Mouse (Mus musculus): ENCODE results near the gene Ndc1. TPM values are rescaled to one million over a fixed set of nuclear protein-coding genes. Genes with fewer than 3 reads are reported as not detected.

Gene Ndc1
- polyA plus RNA-seq, 1 experiment from 2014 or later: 54.5 TPM

DNA sequence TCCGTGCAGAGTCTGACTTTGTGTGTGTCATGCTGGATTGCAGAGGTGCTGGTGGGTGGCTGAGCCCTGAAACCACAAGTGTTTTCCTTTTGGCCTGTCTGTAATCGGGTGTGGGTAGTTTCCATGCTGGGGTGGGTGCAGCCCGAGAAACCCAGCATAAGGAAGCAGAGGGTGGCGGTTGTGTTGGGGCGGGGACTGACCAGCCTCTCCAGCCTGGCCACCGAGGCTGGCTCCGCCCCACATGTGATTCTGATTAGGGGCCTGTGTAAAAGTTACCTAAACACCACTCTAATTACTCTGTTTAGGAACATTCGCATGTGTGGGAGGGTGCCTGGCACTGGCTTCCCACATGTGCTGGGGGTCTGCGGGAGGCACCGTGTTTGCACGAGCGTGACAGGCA is 90.0 kb downstream of the Ndc1 start:
- Histone ChIP-seq H3K9ac (ENCODE audit: low read length) (no peak overlapping the region), H3K27me3 (ENCODE audit: control insufficient read depth, insufficient read depth, low read length) (no peaks in the 10 kb centered on the region), H3K4me1 (replicated peaks; ENCODE audit: control insufficient read depth, insufficient read depth, low read length) (0 out of 2 replicates have a peak, but pooled peaks cover 3% of the 10 kb centered on the region), H3K4me3 (ENCODE audit: low read depth, low read length) (no peak overlapping the region), H3K36me3 (ENCODE audit: control insufficient read depth, insufficient read depth, low read length) (no peaks in the 10 kb centered on the region), H3K9me3 (ENCODE audit: control insufficient read depth, low read length) (no peaks in the 10 kb centered on the region), H3K27ac (ENCODE audit: low read depth, low read length) (no peak overlapping the region), H3K4me2 (ENCODE audit: low read depth, low read length, severe bottlenecking) (no peak overlapping the region)
- ATAC-seq (replicated peaks; ENCODE audit: low FRiP score) (no peak), DNase-seq (ENCODE audit: low spot score) (no peak)
- 72% methylated on average over 12 of the region's 12 CpGs for WGBS

DNA sequence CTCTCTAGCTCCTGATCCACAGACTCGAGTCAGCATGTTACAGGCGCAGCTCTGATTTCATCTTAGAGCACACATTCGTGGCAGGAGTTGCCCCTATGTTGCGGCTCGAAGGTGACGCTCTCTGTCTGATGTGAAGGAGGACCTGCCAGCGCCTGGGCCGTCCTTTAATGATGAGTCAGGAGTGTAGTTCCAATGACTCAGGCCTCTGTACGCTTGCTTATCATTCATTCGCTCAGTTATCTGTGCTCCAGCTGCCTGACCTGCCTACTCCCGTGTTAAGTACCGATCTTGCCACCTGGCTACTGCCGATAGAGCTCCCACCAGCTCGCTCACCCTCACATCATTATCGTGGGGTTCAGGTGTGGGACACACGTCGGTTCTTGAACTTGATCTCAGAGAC is 91.3 kb downstream of the Ndc1 start:
- Histone ChIP-seq H3K27me3 (ENCODE audit: control insufficient read depth, insufficient read depth, low read length) (no peaks in the 10 kb centered on the region), H3K4me1 (replicated peaks; ENCODE audit: control insufficient read depth, insufficient read depth, low read length) (no peaks in the 10 kb centered on the region), H3K9ac (ENCODE audit: low read length) (no peak overlapping the region), H3K36me3 (ENCODE audit: control insufficient read depth, insufficient read depth, low read length) (no peaks in the 10 kb centered on the region), H3K4me3 (ENCODE audit: low read depth, low read length) (no peak overlapping the region), H3K9me3 (ENCODE audit: control insufficient read depth, low read length) (no peaks in the 10 kb centered on the region), H3K27ac (ENCODE audit: low read depth, low read length) (no peak overlapping the region), H3K4me2 (ENCODE audit: low read depth, low read length, severe bottlenecking) (no peak overlapping the region)
- DNase-seq (ENCODE audit: low spot score): no peak
- ATAC-seq (replicated peaks; ENCODE audit: low FRiP score): no peak
- WGBS: 88% methylated on average over 17 of the region's 17 CpGs

DNA sequence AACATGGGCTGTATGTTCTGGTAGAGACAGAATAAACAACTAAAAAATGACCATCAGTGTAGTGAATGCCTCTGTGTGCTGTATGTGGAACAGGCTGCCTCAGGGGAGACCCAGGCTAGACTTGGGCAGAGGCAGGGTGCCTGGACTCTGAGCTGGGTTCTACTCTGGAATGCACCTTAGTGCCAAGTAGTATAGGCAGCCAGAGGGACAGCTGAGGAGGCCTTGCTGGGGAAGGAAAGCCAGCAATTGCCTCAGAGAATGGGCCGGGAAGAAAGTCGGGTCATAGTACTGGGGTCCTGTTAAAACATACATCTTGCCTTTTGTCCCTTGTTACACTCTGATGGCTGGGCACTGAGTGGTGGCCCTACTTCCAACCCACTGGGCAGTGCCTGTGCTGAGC is 91.9 kb downstream of the Ndc1 start:
- Histone ChIP-seq H3K9ac (ENCODE audit: low read length) (no peak overlapping the region), H3K4me1 (replicated peaks; ENCODE audit: control insufficient read depth, insufficient read depth, low read length) (no peaks in the 10 kb centered on the region; the same call in 1 of the 2 replicates), H3K9me3 (ENCODE audit: control insufficient read depth, low read length) (no peaks in the 10 kb centered on the region), H3K27me3 (ENCODE audit: control insufficient read depth, insufficient read depth, low read length) (no peaks in the 10 kb centered on the region), H3K36me3 (ENCODE audit: control insufficient read depth, insufficient read depth, low read length) (no peaks in the 10 kb centered on the region), H3K4me3 (ENCODE audit: low read depth, low read length) (no peak overlapping the region), H3K27ac (ENCODE audit: low read depth, low read length) (no peak overlapping the region), H3K4me2 (ENCODE audit: low read depth, low read length, severe bottlenecking) (no peak overlapping the region)
- no peak for ATAC-seq (replicated peaks; ENCODE audit: low FRiP score)
- 87% methylated on average over 2 of the region's 2 CpGs for WGBS
- no peak for DNase-seq (ENCODE audit: low spot score)

DNA sequence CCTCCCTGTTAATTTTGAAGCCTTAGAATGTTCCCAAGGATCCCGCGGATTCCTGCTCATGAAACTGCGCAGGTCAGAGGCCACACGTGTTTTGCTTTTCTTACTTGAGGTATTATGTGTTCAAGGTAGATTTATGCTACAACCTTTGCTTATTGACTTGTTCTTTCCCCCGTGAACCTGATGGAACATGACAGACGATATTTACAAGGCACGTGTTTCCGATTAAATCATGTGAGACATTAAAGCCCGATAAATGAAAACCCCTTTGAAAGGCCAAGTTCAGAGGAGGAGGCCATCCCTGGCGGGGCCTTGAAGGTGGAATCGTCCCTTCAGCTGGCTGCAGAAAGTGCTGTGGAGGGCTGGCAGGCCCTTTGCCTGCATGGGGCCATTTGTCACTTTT is 92.9 kb downstream of the Ndc1 start:
- Histone ChIP-seq H3K27ac (ENCODE audit: low read depth, low read length) (no peak overlapping the region), H3K4me2 (ENCODE audit: low read depth, low read length, severe bottlenecking) (no peak overlapping the region), H3K9me3 (ENCODE audit: control insufficient read depth, low read length) (no peaks in the 10 kb centered on the region), H3K36me3 (ENCODE audit: control insufficient read depth, insufficient read depth, low read length) (no peaks in the 10 kb centered on the region), H3K9ac (ENCODE audit: low read length) (no peak overlapping the region), H3K27me3 (ENCODE audit: control insufficient read depth, insufficient read depth, low read length) (no peaks in the 10 kb centered on the region), H3K4me3 (ENCODE audit: low read depth, low read length) (no peak overlapping the region), H3K4me1 (replicated peaks; ENCODE audit: control insufficient read depth, insufficient read depth, low read length) (no peaks in the 10 kb centered on the region; the same call in 1 of the 2 replicates)
- DNase-seq (ENCODE audit: low spot score) (no peak), ATAC-seq (replicated peaks; ENCODE audit: low FRiP score) (no peak)
- WGBS: 82% methylated on average over 11 of the region's 11 CpGs

Small RNA genes within 50 kb of the gene (microRNA-seq; reads per million reads assigned to microRNA genes)
- gene Gm24804 (ENCODE audit: insufficient number of aligned reads): not detected

Other genes with a start within 250 kb of the Ndc1 start
- 261 and 265 TPM in 2 replicates for gene Tmem59, start 189.4 kb upstream of the Ndc1 start, polyA plus RNA-seq (2014; fragmentation: Nextera tagmentation; extraction: Ambion mirVana)
- 21.2 and 26.2 TPM in 2 replicates for gene Tceanc2, start 188.7 kb upstream of the Ndc1 start, polyA plus RNA-seq (2014; fragmentation: Nextera tagmentation; extraction: Ambion mirVana)
- not detected in 2 replicates for gene Ldlrad1, start 158.6 kb upstream of the Ndc1 start, polyA plus RNA-seq (2014; fragmentation: Nextera tagmentation; extraction: Ambion mirVana)
- gene Lrrc42, start 114.3 kb upstream of the Ndc1 start, polyA plus RNA-seq (2014; fragmentation: Nextera tagmentation; extraction: Ambion mirVana): 90.5 and 99.5 TPM in 2 replicates
- 23.7 and 27.2 TPM in 2 replicates for gene Hspb11, start 114.2 kb upstream of the Ndc1 start, polyA plus RNA-seq (2014; fragmentation: Nextera tagmentation; extraction: Ambion mirVana)
- not detected in 2 replicates for gene Dio1, start 60.6 kb upstream of the Ndc1 start, polyA plus RNA-seq (2014; fragmentation: Nextera tagmentation; extraction: Ambion mirVana)
- gene Yipf1, start 53.4 kb upstream of the Ndc1 start, polyA plus RNA-seq (2014; fragmentation: Nextera tagmentation; extraction: Ambion mirVana): 35.6 and 40.8 TPM in 2 replicates
- gene Glis1, start 66.8 kb downstream of the Ndc1 start, polyA plus RNA-seq (2014; fragmentation: Nextera tagmentation; extraction: Ambion mirVana): 3.6 and 5.5 TPM in 2 replicates